8 mouse cellular contexts compared by ENCODE assay signal in genomic region chr7:116323331-116323964, GRCm38 (mm10). TPM values are rescaled to one million over a fixed set of nuclear protein-coding genes. Genes with fewer than 3 reads are reported as not detected.
A peak's percentile ranks its signal among the peaks of the same experiment; 100 is the strongest.
DNase-seq lines count a peak whose midpoint lies in the region; ATAC-seq and TF ChIP-seq lines count a peak whose summit lies in the region.

No protein-coding gene starts in this region.

- no peak overlapping the region for H3K27ac ChIP-seq in forebrain, embryonic 15.5 days (replicated peaks)

- peak; percentile 93 for TF ChIP-seq CTCF in brain, embryonic 14.5 days (IDR thresholded peaks at IDR 0.05; ENCODE audit: borderline replicate concordance, extremely low read depth, insufficient read depth, insufficient read length)

- WGBS in forebrain, embryonic 15.5 days = 30% methylated on average over 10 of the region's 10 CpGs

- intact Hi-C loops in heart, postnatal 36 days (cut with DNase I) = loop anchor here (1.0 to 5.0 kb wide), 4 partner anchors 61 to 191 kb away; no protein-coding TSS in a partner anchor

- peak; percentile 64 for DNase-seq in MN1 (ENCODE audit: low spot score)
- DNase-seq in brain, embryonic 14.5 days (ENCODE audit: low read depth) = peak; percentile 85
- DNase-seq in heart, postnatal 36 days = peak; percentile 57 to 73
- DNase-seq in layer of hippocampus, adult 8-10 months (ENCODE audit: low spot score in 2 of 2) = peak; percentile 26 to 59
- peak; percentile 78 for DNase-seq in lung, postnatal 14 days
- peak; percentile 66 to 71 for DNase-seq in right cerebral cortex, adult 2 months (ENCODE audit: low spot score in 2 of 2)

- H3K27me3 ChIP-seq in forebrain, embryonic 15.5 days = no peaks in the 10 kb centered on the region

- no peak for TF ChIP-seq POLR2A in brain, embryonic 14.5 days (IDR thresholded peaks at IDR 0.05; ENCODE audit: borderline replicate concordance, extremely low read depth, insufficient read depth, insufficient read length, poor library complexity, severe bottlenecking)

- H3K36me3 ChIP-seq in forebrain, embryonic 15.5 days = no peaks in the 10 kb centered on the region; the same call in 1 of the 2 replicates

- no peaks in the 10 kb centered on the region for H3K9me3 ChIP-seq in forebrain, embryonic 15.5 days

- H3K4me3 ChIP-seq in forebrain, embryonic 15.5 days = no peak overlapping the region

- H3K4me1 ChIP-seq in forebrain, embryonic 15.5 days = no peaks in the 10 kb centered on the region

- no peak overlapping the region for H3K4me2 ChIP-seq in forebrain, embryonic 15.5 days (replicated peaks)

- 0 out of 2 replicates have a peak, but pooled peaks have one; percentile 57 for ATAC-seq in forebrain, embryonic 15.5 days (replicated peaks)
- no peak for ATAC-seq in erythroid progenitor cell, adult 5-6 weeks (replicated peaks; ENCODE audit: low FRiP score, poor library complexity, severe bottlenecking)

- no peak overlapping the region for H3K9ac ChIP-seq in forebrain, embryonic 15.5 days (replicated peaks)

RNA-seq across cellular contexts. Expression of gene Rps13, which starts 10.5 kb away (rescaled TPM):
- polyA plus RNA-seq in brain, embryonic 14.5 days (2012; rRNA removed) = 805 and 895 TPM in 2 replicates
- 551 and 569 TPM in 2 replicates for polyA plus RNA-seq in forebrain, embryonic 15.5 days (2015; fragmentation: Nextera tagmentation; extraction: Ambion mirVana)
- 100 to 1,000 TPM; 313 to 343 TPM for total RNA-seq in heart, postnatal 36 days (2021)
- 100 to 1,000 TPM; 196 to 267 (median 243) TPM for total RNA-seq in layer of hippocampus, adult 8-10 months (2022)
- 417 TPM in 2 replicates for total RNA-seq in erythroid progenitor cell, adult 5-6 weeks (2015; ENCODE audit: low replicate concordance)
- total RNA-seq in erythroid progenitor cell, adult 5-6 weeks (2017; ENCODE audit: low replicate concordance) = 315 and 593 TPM in 2 replicates

RNA-seq across cellular contexts. Expression of gene Plekha7, which starts 15.3 kb away (rescaled TPM):
- polyA plus RNA-seq in brain, embryonic 14.5 days (2012; rRNA removed) = 11.2 and 13.5 TPM in 2 replicates
- polyA plus RNA-seq in forebrain, embryonic 15.5 days (2015; fragmentation: Nextera tagmentation; extraction: Ambion mirVana) = 9.3 and 9.7 TPM in 2 replicates
- total RNA-seq in heart, postnatal 36 days (2021) = 1 to 10 TPM; 3.9 to 5.6 TPM
- total RNA-seq in layer of hippocampus, adult 8-10 months (2022) = 10 to 100 TPM; 25.0 to 31.5 (median 26.4) TPM
- not detected in 2 replicates for total RNA-seq in erythroid progenitor cell, adult 5-6 weeks (2015; ENCODE audit: low replicate concordance)
- total RNA-seq in erythroid progenitor cell, adult 5-6 weeks (2017; ENCODE audit: low replicate concordance) = 1.3 TPM in 1 of 2 replicates, not detected in the other
